Mouse (Mus musculus) heart, postnatal 0 days (tissue): ENCODE data around the gene Arpp21.

Experiments
- CTCF ChIP-seq: IDR thresholded peaks from 2 replicates; pipeline ENCODE4 v1.5.1; 2016; ENCODE audit warnings: antibody characterized with exemption, control low read depth, low read depth
- EP300 ChIP-seq: IDR thresholded peaks from 2 replicates; pipeline ENCODE4 v1.6.1; 2016; ENCODE audit warnings: antibody characterized with exemption, low read depth

DNA sequence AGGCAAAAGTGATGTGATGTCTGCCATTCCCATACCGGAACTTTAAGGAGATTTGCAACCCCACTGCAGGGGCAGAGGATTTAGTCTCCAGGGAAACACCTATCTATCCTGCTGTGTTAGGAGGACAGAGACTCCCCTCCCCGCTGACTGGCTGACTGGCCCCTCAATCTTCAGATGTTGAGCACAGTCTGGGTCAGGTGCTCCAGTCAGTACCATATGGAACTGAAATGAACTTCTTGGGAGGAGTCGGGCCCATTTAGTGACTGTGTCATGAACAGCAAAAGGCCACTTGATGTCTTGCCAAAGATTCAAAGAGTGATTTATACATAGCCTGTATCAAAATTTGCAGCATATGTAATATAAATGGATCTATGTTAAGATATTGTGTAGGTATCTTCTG lies 116.2 kb downstream of the Arpp21 start:
- no peak for TF ChIP-seq CTCF
- TF ChIP-seq EP300: no peak
